Mouse (Mus musculus): ENCODE results near the gene Folr1.

Gene Folr1

GRCm38 (mm10) chr7:101833352-101833751 lies 37.2 kb downstream of the Folr1 start:
- DNase-seq (ENCODE audit: low spot score): no peak

GRCm38 (mm10) chr7:101832372-101832771 lies 38.2 kb downstream of the Folr1 start:
- no peak for DNase-seq (ENCODE audit: low spot score)

GRCm38 (mm10) chr7:101831437-101831836 lies 39.2 kb downstream of the Folr1 start:
- DNase-seq (ENCODE audit: low spot score): no peak

GRCm38 (mm10) chr7:101830373-101830772 lies 40.2 kb downstream of the Folr1 start:
- no peak for DNase-seq (ENCODE audit: low spot score)

GRCm38 (mm10) chr7:101823758-101824630 lies 46.6 kb downstream of the Folr1 start:
- DNase-seq (ENCODE audit: low spot score): no peak

GRCm38 (mm10) chr7:101822836-101823757 lies 47.5 kb downstream of the Folr1 start:
- DNase-seq (ENCODE audit: low spot score): no peak

- DNase-seq (ENCODE audit: low spot score): no peak
Measured at GRCm38 (mm10) chr7:101821571-101822501, 48.8 kb downstream of the Folr1 start.

- no peak for DNase-seq (ENCODE audit: low spot score)
Measured at GRCm38 (mm10) chr7:101820295-101821030, 50.1 kb downstream of the Folr1 start.

- DNase-seq (ENCODE audit: low spot score): no peak
Measured at GRCm38 (mm10) chr7:101817861-101818401, 52.7 kb downstream of the Folr1 start, which contains the start of gene Phox2a. Gene Phox2a, plus strand, starts transcription at chr7:101818313.

Measured in c-Kit-positive CD71-positive TER-119-positive erythroid progenitor cells, embryonic 14.5 days (primary cell).